Mouse (Mus musculus) bone marrow macrophage, adult 2 months (primary cell): ENCODE results near the gene Gas2l3. TPM values are rescaled to one million over a fixed set of nuclear protein-coding genes. Genes with fewer than 3 reads are reported as not detected.
A peak's percentile ranks its signal among the peaks of the same experiment; 100 is the strongest.

Source experiments
- H3K27ac ChIP-seq: 2 replicates; pipeline ENCODE4 v1.5.1; 2012; ENCODE audit warnings: low read depth, low read length; ENCODE audit not compliant: insufficient read depth
- H3K4me1 ChIP-seq: 2 replicates; pipeline ENCODE4 v1.6.1; 2012; ENCODE audit warnings: low read length; ENCODE audit not compliant: control insufficient read depth, insufficient read depth
- H3K4me3 ChIP-seq: 2 replicates; pipeline ENCODE4 v1.5.1; 2012; ENCODE audit warnings: mild to moderate bottlenecking, low read length, moderate library complexity; ENCODE audit not compliant: insufficient read depth
- CTCF ChIP-seq: IDR thresholded peaks from 2 replicates; pipeline ENCODE4 v1.5.1; 2012; ENCODE audit warnings: low read depth, mild to moderate bottlenecking, low read length, moderate library complexity
- POLR2A ChIP-seq: IDR thresholded peaks from 2 replicates; pipeline ENCODE4 v1.6.1; 2012; ENCODE audit warnings: mild to moderate bottlenecking, low read depth, low read length, borderline replicate concordance
- polyA plus RNA-seq: library from polyadenylated mRNA; stranded (reverse); fragments of >200 nt; gene quantifications from 2 replicates; pipeline ENCODE4 v1.2.4, GENCODE M21; 2012; ENCODE audit not compliant: missing spikeins, insufficient read depth, insufficient read length

Gas2l3 gene
- polyA plus RNA-seq, 1 experiment: 48.2 TPM

DNA sequence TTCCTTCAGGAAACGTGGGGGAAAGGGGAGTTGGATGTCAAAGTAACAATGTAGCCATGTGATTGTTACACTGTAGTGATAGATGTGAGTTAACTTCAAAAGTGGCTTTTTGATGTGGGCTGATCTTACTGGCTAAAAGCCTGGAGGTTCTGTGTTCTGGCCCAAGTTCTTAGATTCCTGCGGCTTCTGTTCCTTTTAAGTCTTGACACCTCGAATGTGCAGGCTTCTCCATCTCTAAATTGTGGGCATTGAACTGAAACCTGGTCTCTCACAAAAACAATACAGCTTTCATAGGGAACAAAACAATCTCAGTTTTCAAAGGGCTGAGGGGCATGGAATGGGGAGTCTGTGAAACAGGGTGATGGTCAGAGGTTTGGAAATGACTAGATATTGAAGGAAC lies 614 bp upstream of the Gas2l3 start:
- TF ChIP-seq CTCF (no peak), POLR2A (no peak)
- Histone ChIP-seq H3K27ac (peak overlapping the region; percentile 100), H3K4me1 (peaks cover 20% of the 10 kb centered on the region), H3K4me3 (peak overlapping the region; percentile 63)

DNA sequence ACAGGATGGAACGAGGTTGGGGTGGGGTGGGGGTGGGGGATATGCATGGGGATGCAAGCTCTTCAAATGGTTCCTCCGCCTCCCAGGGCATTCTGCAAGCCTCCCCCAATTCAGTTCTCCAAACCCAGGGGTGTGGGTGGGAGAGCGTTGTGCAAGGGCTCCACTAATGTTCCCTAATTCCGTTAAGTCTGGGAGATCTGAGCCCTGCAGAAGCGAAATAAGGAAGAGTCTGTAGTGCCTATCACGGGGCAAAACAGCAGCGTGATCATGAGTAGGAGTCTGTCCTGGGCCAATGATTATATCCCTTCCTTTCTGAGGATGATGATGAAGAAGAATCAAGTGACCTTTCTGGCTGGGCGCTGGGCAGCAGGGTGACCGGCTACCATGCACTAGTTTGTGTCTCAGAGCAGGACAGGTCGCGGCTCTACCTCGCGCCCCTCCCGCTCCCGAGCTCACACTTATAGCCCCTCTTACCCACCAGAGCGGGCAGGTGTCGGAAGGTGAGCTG lies 598 bp downstream of the Gas2l3 start:
- peak overlapping the region; percentile 100 for H3K27ac ChIP-seq
- peaks cover 20% of the 10 kb centered on the region for H3K4me1 ChIP-seq
- peak overlapping the region; percentile 94 for H3K4me3 ChIP-seq
- TF ChIP-seq POLR2A (no peak), CTCF (no peak)

DNA sequence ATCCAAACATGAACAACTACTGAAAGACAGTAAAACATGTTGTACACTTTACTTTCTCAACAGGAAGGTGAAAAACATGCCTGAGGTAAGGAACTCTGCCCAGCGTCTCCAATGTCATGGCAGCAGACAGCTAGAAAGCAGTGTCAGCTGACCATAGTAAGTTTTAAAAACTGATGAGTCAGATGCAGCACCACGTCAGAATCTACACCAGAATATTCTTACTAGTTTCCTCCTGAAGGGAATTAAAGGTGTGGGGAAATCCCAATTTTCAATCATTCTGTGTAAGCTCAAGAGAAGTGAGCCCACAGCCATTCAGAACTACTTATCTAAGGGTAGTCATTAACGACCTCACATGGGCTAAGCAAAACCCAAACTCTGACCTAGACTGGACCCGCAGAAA lies 1.1 kb downstream of the Gas2l3 start:
- peak overlapping the region; percentile 94 for H3K4me3 ChIP-seq
- peaks cover 20% of the 10 kb centered on the region for H3K4me1 ChIP-seq
- H3K27ac ChIP-seq: peak overlapping the region; percentile 100
- no peak for TF ChIP-seq CTCF
- TF ChIP-seq POLR2A: no peak

DNA sequence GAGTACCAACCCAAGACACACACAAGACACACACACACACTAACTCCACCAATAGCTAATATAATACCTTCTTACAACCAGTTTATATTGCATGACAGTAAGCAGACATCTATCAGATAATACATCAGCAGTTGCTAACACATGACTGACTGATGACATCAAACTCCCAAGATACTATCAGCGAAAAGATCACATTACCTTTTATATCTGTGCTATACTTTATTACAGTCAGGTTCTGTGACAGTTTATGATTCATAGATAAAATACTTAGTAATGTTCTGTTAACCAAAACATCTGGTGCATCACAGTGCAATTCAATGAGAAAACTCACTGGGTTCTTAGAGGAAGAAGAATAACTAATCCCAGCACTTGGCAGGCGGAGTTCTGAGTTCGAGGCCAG lies 1.8 kb downstream of the Gas2l3 start:
- H3K27ac ChIP-seq: 0 out of 2 replicates have a peak overlapping the region, but pooled peaks have one; percentile 100
- TF ChIP-seq POLR2A (no peak), CTCF (no peak)
- H3K4me3 ChIP-seq: peak overlapping the region; percentile 94; the same call in 1 of the 2 replicates
- peaks cover 20% of the 10 kb centered on the region for H3K4me1 ChIP-seq

DNA sequence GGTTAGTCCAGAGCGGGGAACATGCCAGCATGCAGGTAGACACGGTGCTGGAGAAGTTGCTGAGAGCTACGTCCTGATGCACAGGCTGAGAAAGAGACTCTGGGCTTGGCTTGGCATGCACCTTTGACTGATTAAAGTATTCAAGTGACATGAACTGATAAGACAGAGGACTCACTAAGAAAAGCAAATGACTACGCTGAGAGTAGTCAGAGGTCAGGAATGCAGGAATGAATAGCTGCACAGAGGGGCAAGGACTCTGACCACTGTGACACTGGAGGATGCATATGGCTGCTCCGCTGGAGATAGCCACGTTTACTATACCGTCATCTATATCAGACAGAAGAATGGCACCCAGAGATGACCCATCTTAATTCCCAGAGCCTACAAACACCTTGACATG lies 4.4 kb downstream of the Gas2l3 start:
- H3K27ac ChIP-seq: no peak overlapping the region
- no peak overlapping the region for H3K4me3 ChIP-seq
- no peak for TF ChIP-seq POLR2A
- TF ChIP-seq CTCF: no peak
- peaks cover 22% of the 10 kb centered on the region for H3K4me1 ChIP-seq

DNA sequence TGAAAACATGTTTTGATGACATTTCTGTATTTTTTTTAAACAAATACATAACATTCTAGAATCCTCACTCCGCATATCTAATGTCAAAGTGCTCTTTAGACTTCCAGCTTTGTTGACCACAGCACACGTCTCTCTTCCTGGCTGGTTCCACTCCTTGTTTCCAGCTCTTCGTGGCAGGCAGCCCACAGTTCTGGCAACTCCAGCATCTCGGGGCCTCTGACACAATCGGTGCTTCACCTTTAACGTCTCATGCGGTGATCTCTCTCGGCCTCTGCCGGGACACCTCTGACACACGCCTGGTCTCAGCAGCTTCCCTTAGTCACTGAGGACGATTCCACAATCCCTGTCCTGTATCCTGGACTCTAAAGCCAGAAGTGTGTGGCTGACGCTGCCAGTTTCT lies 5.8 kb downstream of the Gas2l3 start:
- Histone ChIP-seq H3K27ac (no peak overlapping the region), H3K4me1 (peaks cover 19% of the 10 kb centered on the region; the same call in 1 of the 2 replicates), H3K4me3 (no peak overlapping the region)
- TF ChIP-seq CTCF: no peak
- no peak for TF ChIP-seq POLR2A

DNA sequence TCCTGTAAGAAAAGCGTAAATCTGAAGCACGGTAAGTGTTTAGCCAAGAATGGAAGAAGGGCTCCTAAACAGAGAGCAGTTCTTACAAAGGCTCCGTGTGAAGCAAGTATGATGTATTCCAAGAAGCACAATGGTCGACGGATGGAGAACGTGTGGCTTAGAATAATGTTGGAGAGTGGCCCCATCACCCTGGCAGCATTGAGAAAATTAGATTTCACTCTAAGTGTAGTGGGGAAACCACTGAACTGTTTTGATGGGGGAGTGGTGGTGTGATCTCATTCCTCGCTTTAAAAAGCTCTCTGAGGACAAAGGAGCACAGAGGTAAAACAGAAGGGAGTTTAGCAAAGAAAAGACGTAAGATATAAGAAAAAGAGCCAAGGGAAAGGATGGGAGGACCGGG lies 6.3 kb downstream of the Gas2l3 start:
- TF ChIP-seq POLR2A (no peak), CTCF (no peak)
- H3K4me1 ChIP-seq: peaks cover 19% of the 10 kb centered on the region; the same call in 1 of the 2 replicates
- H3K4me3 ChIP-seq: no peak overlapping the region
- no peak overlapping the region for H3K27ac ChIP-seq

DNA sequence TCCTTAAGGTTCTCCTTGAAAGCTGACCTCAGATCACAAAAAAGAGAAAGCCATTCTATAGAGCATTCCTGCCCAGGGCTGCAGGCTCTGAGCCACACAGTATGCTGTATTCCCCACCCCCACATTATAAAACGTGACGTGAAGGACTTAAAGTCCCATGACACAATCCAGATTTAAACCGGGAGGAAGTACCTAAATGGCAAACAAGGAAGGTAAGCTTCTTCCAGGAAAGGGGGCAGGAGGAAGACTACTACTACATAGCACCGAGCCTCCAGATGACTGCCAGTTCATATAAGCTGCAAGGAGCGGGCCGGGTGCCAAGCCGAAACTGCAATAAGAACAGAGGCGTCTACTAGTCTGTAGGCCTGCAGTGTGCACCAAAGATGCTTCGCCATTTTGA lies 7.8 kb downstream of the Gas2l3 start:
- peaks cover 17% of the 10 kb centered on the region; the same call in 1 of the 2 replicates for H3K4me1 ChIP-seq
- TF ChIP-seq CTCF (no peak), POLR2A (no peak)
- H3K27ac ChIP-seq: no peak overlapping the region
- H3K4me3 ChIP-seq: no peak overlapping the region

DNA sequence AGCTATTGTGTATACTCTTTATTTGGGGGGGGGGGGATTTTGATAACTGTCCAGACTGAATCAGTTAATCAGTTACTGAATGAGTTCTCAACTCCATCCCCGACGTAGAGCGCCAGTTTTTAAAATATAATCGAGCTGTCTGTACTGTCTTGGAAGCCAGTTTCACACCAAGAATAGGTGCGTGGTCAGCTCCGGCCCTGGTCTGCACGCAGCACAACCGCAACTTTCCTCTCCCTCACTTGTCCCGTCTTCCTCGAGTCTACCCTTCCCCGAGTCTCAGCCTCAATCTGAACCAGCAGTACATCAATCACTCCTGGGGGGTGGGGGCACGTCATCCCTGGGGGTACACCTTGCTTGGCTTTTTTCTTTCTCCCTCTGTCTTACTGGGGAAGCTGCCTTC lies 8.4 kb downstream of the Gas2l3 start:
- peaks cover 16% of the 10 kb centered on the region; the same call in 1 of the 2 replicates for H3K4me1 ChIP-seq
- H3K27ac ChIP-seq: no peak overlapping the region
- no peak for TF ChIP-seq POLR2A
- no peak for TF ChIP-seq CTCF
- H3K4me3 ChIP-seq: no peak overlapping the region

DNA sequence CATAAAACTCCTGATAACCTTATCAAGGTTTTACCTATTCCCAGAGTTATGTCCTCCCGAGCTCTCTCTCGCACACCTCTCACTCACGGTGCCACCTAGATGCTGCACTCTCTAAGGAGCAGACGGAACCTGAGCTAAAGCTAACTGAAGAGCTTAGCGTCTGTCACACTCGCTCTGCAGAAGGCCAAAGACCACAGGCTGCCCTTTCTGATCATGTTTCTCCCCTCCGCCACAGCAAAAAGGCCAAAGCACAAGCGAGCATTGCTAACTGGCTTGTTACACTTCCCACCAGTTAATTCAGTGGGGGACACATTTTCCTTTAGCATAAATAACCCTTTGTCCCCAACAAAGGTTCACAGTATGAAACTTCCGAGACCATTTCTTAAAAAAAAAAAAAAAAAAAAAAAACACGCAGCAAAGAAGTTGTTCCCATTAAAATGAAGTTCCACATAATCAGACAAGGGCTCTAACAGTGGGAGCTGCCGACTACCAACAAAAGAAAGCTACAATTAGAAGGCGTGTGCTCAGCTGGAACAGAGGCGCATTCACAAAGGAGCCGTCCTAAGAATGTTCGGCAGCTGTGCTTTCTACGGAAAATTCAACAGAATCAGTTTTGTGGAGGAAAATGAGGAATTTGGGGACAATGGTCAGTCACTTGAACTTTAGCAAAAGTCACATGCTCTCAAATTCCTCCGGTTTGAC lies 9.1 kb downstream of the Gas2l3 start:
- Histone ChIP-seq H3K4me3 (no peak overlapping the region), H3K27ac (no peak overlapping the region), H3K4me1 (peaks cover 15% of the 10 kb centered on the region; the same call in 1 of the 2 replicates)
- no peak for TF ChIP-seq CTCF
